Mouse (Mus musculus) embryonic fibroblast, embryonic 13.5 days (primary cell): ENCODE results near the gene Tomm70a. TPM values are rescaled to one million over a fixed set of nuclear protein-coding genes. Genes with fewer than 3 reads are reported as not detected.
"Not testable (repeated sequence)": the region's sequence is repeated elsewhere in the genome, so short reads cannot be mapped to it uniquely, and the experiment has no call there.

Experiments
- H3K27ac ChIP-seq: 2 replicates; pipeline ENCODE4 v1.5.1; 2012; ENCODE audit warnings: low read length, control low read depth, inconsistent platforms; ENCODE audit not compliant: insufficient read depth
- H3K4me1 ChIP-seq: 2 replicates; pipeline ENCODE4 v1.6.1; 2011; ENCODE audit warnings: low read length; ENCODE audit not compliant: control insufficient read depth, insufficient read depth
- H3K4me3 ChIP-seq: 2 replicates; pipeline ENCODE4 v1.5.1; 2011; ENCODE audit warnings: mild to moderate bottlenecking, control low read depth, low read length; ENCODE audit not compliant: insufficient read depth
- CTCF ChIP-seq: IDR thresholded peaks from 2 replicates; pipeline ENCODE4 v1.5.1; 2011; ENCODE audit warnings: mild to moderate bottlenecking, control low read depth, low read length, moderate library complexity, borderline replicate concordance; ENCODE audit not compliant: insufficient read depth
- POLR2A ChIP-seq: IDR thresholded peaks from 2 replicates; pipeline ENCODE4 v1.6.1; 2011; ENCODE audit warnings: low read depth, mild to moderate bottlenecking, control low read depth, low read length, moderate library complexity
- polyA plus RNA-seq: library from polyadenylated mRNA; stranded (reverse); fragments of >200 nt; gene quantifications from 2 replicates; pipeline ENCODE4 v1.2.4, GENCODE M21; 2011; ENCODE audit warnings: low read depth; ENCODE audit not compliant: missing spikeins, insufficient read length

Gene Tomm70a
- polyA plus RNA-seq, 1 experiment = 66.0 TPM

GRCm38 (mm10) chr16:57165157-57165556 lies 43.7 kb downstream of the Tomm70a start:
- Histone ChIP-seq H3K4me3 (no peak overlapping the region), H3K27ac (no peak overlapping the region), H3K4me1 (peaks cover 8% of the 10 kb centered on the region; the same call in 1 of the 2 replicates)
- TF ChIP-seq POLR2A (no peak), CTCF (no peak)

GRCm38 (mm10) chr16:57166086-57166485 lies 44.6 kb downstream of the Tomm70a start:
- peaks cover 5% of the 10 kb centered on the region; the same call in 1 of the 2 replicates for H3K4me1 ChIP-seq
- TF ChIP-seq CTCF (no peak), POLR2A (no peak)
- H3K27ac ChIP-seq = no peak overlapping the region
- H3K4me3 ChIP-seq = no peak overlapping the region

- TF ChIP-seq POLR2A = peak; percentile 92
- peak; percentile 38; the same call in 1 of the 2 replicates for TF ChIP-seq CTCF
- peak within 1 kb of the TSS; percentile 85 for H3K27ac ChIP-seq
- H3K4me1 ChIP-seq = peaks cover 5% of the 10 kb centered on the region; the same call in 1 of the 2 replicates
- H3K4me3 ChIP-seq = peak within 1 kb of the TSS; percentile 84
These were observed 45.4 kb downstream of the Tomm70a start, which contains the start of gene Nit2 for GRCm38 (mm10) chr16:57166611-57167513. TSS of gene Nit2 (minus strand) at chr16:57167341.

- peaks cover 5% of the 10 kb centered on the region; the same call in 1 of the 2 replicates for H3K4me1 ChIP-seq
- peak overlapping the region; percentile 84; the same call in 1 of the 2 replicates for H3K4me3 ChIP-seq
- no peak for TF ChIP-seq CTCF
- no peak for TF ChIP-seq POLR2A
- no peak overlapping the region for H3K27ac ChIP-seq
These were observed 46.0 kb downstream of the Tomm70a start for GRCm38 (mm10) chr16:57167514-57167912.

GRCm38 (mm10) chr16:57168236-57168635 lies 46.7 kb downstream of the Tomm70a start:
- H3K4me3 ChIP-seq = no peak overlapping the region
- no peak overlapping the region for H3K27ac ChIP-seq
- H3K4me1 ChIP-seq = peaks cover 5% of the 10 kb centered on the region; the same call in 1 of the 2 replicates
- TF ChIP-seq CTCF = no peak
- no peak for TF ChIP-seq POLR2A

- no peak overlapping the region for H3K4me3 ChIP-seq
These were observed 49.7 kb downstream of the Tomm70a start for GRCm38 (mm10) chr16:57171161-57171560.

GRCm38 (mm10) chr16:57171570-57171969 lies 50.1 kb downstream of the Tomm70a start:
- no peak for TF ChIP-seq POLR2A
- no peak for TF ChIP-seq CTCF
- H3K4me3 ChIP-seq = no peak overlapping the region

More at GRCm38 (mm10) chr16:57171161-57171560, 49.7 kb downstream of the Tomm70a start:
- TF ChIP-seq CTCF = no peak
- no peak for TF ChIP-seq POLR2A
- 0 out of 2 replicates have a peak, but pooled peaks cover 2% of the 10 kb centered on the region for H3K4me1 ChIP-seq
- no peak overlapping the region for H3K27ac ChIP-seq

GRCm38 (mm10) chr16:57174480-57174879 lies 53.0 kb downstream of the Tomm70a start:
- not testable (repeated sequence) for H3K4me3 ChIP-seq, H3K27ac ChIP-seq, H3K4me1 ChIP-seq

More at GRCm38 (mm10) chr16:57171570-57171969, 50.1 kb downstream of the Tomm70a start:
- Histone ChIP-seq H3K4me1 (0 out of 2 replicates have a peak, but pooled peaks cover 2% of the 10 kb centered on the region), H3K27ac (no peak overlapping the region)

- Histone ChIP-seq H3K4me3 (no peak overlapping the region), H3K27ac (no peak overlapping the region), H3K4me1 (no peaks in the 10 kb centered on the region)
- TF ChIP-seq POLR2A (no peak), CTCF (no peak)
These were observed 54.2 kb downstream of the Tomm70a start for GRCm38 (mm10) chr16:57175751-57176150.

- H3K27ac ChIP-seq = no peak overlapping the region
- TF ChIP-seq POLR2A (no peak), CTCF (no peak)
These were observed 54.8 kb downstream of the Tomm70a start for GRCm38 (mm10) chr16:57176276-57176675.

More at GRCm38 (mm10) chr16:57176276-57176675, 54.8 kb downstream of the Tomm70a start:
- H3K4me1 ChIP-seq = no peaks in the 10 kb centered on the region
- no peak overlapping the region for H3K4me3 ChIP-seq
